Mouse (Mus musculus) G1E (cell line): Measurements from ENCODE around the gene Trim62. TPM values are rescaled to one million over a fixed set of nuclear protein-coding genes. Genes with fewer than 3 reads are reported as not detected.

Source experiments
- ATAC-seq: 2 replicates; pipeline ENCODE4 v1.8.0; 2016; ENCODE audit warnings: mild to moderate bottlenecking; ENCODE audit not compliant: insufficient number of reproducible peaks, poor library complexity, low FRiP score, severe bottlenecking; ENCODE audit errors: extremely low read depth
- DNase-seq: peaks from one replicate; pipeline ENCODE4 v3.0.0; 2012; ENCODE audit warnings: low spot score
- H3K27me3 ChIP-seq: 2 replicates; pipeline ENCODE4 v1.6.1; 2012; ENCODE audit warnings: mild to moderate bottlenecking, low read length, inconsistent platforms; ENCODE audit not compliant: insufficient read depth
- H3K36me3 ChIP-seq: replicated peaks from 2 replicates; pipeline ENCODE3; 2012; ENCODE audit warnings: mild to moderate bottlenecking, inconsistent platforms
- H3K4me1 ChIP-seq: 2 replicates; pipeline ENCODE4 v1.6.1; 2012; ENCODE audit warnings: low read depth, low read length, inconsistent platforms, mixed read lengths; ENCODE audit not compliant: insufficient read depth
- H3K4me3 ChIP-seq: 2 replicates; pipeline ENCODE4 v1.5.1; 2012; ENCODE audit warnings: low read depth, mild to moderate bottlenecking, inconsistent platforms, low read length, moderate library complexity, mixed read lengths
- H3K9me3 ChIP-seq: replicated peaks from 2 replicates; pipeline ENCODE4 v1.6.1; 2012; ENCODE audit warnings: inconsistent platforms
- CTCF ChIP-seq: IDR thresholded peaks from 2 replicates; pipeline ENCODE4 v1.5.1; 2012; ENCODE audit warnings: low read depth, low read length, inconsistent platforms, mixed read lengths
- GATA1 ChIP-seq: IDR thresholded peaks from 2 replicates; pipeline ENCODE4 v1.6.1; 2012; ENCODE audit warnings: borderline replicate concordance, low read length, inconsistent platforms, mixed read lengths
- GATA2 ChIP-seq: IDR thresholded peaks from 2 replicates; pipeline ENCODE4 v1.6.1; 2012; ENCODE audit warnings: low read depth, low read length, inconsistent platforms, borderline replicate concordance
- POLR2AphosphoS5 ChIP-seq: IDR thresholded peaks from 2 replicates; pipeline ENCODE4 v1.6.1; 2012; ENCODE audit warnings: low read depth, low read length, inconsistent platforms; ENCODE audit not compliant: insufficient replicate concordance
- TAL1 ChIP-seq: conservative IDR thresholded peaks from 2 replicates; pipeline ENCODE4 v1.6.1; 2012; ENCODE audit warnings: low read depth, low read length, inconsistent platforms, mixed read lengths
- polyA plus RNA-seq: library from polyadenylated mRNA; stranded (reverse); fragments of >175 nt; gene quantifications from 2 replicates; pipeline ENCODE4 v1.2.3, GENCODE M21; 2012
- total RNA-seq, 2 experiments: library from RNA; stranded (forward) in 1 of 2; stranded (reverse) in 1 of 2; fragments of 200-1000 nt in 1 of 2; fragments of >200 nt in 1 of 2; fragmentation: Nextera tagmentation in 1 of 2; gene quantifications; 2 replicates each; pipeline ENCODE4 v1.2.3; 2014 to 2017

Trim62 gene
- not detected in 2 replicates for total RNA-seq (2014; fragmentation: Nextera tagmentation)
- 0.12 and 0.16 TPM in 2 replicates for total RNA-seq (2017)
- polyA plus RNA-seq = not detected in 2 replicates

- no peak for DNase-seq
- Histone ChIP-seq H3K36me3 (no peaks in the 10 kb centered on the region), H3K4me3 (peak within 1 kb of the TSS; percentile 4; the same call in 1 of the 2 replicates), H3K9me3 (peaks cover 11% of the 10 kb centered on the region), H3K27me3 (peaks cover 5% of the 10 kb centered on the region; the same call in 1 of the 2 replicates), H3K4me1 (no peaks in the 10 kb centered on the region)
- TF ChIP-seq GATA1 (no peak), GATA2 (no peak), CTCF (no peak), TAL1 (no peak), POLR2AphosphoS5 (no peak)
- no peak for ATAC-seq
Measured at GRCm38 (mm10) chr4:128883379-128883781, at the start of gene Trim62. Trim62 (plus strand) TSS chr4:128883580.

DNA sequence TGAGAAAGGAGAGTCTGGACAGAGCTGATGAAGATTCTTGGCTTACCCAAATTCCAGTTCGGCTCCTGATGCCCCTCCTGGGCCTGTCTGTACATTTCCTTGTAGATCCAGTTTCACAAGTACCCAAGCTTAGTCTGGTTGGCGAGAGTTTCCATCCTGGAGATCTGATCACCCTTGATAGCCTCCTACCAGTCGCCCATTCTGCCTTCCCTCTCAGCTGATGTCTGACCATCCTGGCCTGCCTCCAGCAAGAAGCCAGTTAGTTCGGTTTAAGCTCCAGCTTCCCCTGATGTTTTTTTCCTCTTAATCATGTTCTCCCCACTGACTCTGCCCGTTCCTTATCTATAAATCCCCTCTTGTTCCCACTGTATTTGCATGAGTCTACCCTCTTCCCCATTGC is 45.2 kb upstream of the Trim62 start:
- no peak for TF ChIP-seq GATA2
- no peak for TF ChIP-seq POLR2AphosphoS5
- TF ChIP-seq TAL1 = no peak
- no peak for TF ChIP-seq GATA1
- TF ChIP-seq CTCF = no peak
- no peaks in the 10 kb centered on the region for H3K36me3 ChIP-seq
- H3K4me3 ChIP-seq = no peak overlapping the region
- no peak for ATAC-seq
- peaks cover 18% of the 10 kb centered on the region for H3K27me3 ChIP-seq
- H3K9me3 ChIP-seq = no peaks in the 10 kb centered on the region
- DNase-seq = no peak
- no peaks in the 10 kb centered on the region for H3K4me1 ChIP-seq

DNA sequence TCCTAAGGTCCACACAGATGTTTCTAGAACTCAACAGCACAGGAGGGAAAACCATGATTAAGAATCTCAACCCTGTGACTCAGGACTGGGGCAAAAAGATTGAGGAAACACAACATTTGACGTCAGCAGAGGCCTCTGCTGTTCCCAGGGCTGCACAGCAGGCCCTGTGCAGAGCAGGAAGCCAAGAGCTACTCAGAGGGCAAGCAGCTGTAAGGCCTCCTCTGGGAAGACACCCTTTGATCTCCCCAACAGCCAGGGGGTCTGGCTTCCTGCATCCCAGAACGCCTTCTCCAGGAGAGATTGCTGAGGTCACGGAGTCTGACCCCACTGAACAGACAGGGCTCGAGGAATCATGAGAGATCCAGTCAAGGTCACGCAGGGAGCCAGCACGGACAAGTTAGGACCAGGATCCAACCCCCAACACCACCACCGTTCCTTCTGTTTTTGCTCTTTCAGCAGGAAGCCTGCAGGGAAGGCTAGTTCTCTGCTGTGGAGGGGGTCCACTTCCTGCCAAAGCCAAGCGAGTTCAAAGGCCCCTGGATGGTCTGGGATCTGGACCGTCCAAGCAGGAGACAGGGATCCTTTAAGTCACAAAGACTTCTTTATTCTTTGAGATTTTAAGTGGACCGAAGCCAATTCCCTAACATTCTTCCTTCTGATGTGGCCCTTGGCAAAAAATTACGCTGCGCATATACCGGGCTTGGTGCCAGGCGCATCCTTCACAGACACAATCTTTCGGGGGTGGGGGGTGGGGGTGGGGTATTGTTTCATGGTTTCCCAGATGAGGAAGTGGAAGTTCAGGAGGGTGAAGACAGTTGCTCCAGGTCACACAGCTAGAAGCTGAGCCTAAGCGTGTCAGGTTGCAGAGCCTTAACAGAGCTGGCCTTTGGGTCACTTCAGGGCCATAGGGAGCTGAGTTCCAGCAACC is 43.3 kb upstream of the Trim62 start:
- DNase-seq (no peak), ATAC-seq (no peak)
- Histone ChIP-seq H3K9me3 (no peaks in the 10 kb centered on the region), H3K4me1 (no peaks in the 10 kb centered on the region), H3K27me3 (peaks cover 13% of the 10 kb centered on the region), H3K4me3 (no peak overlapping the region), H3K36me3 (no peaks in the 10 kb centered on the region)
- TF ChIP-seq GATA2 = no peak
- no peak for TF ChIP-seq GATA1
- no peak for TF ChIP-seq CTCF
- no peak for TF ChIP-seq TAL1
- no peak for TF ChIP-seq POLR2AphosphoS5

GRCm38 (mm10) chr4:128841259-128841658 is 42.1 kb upstream of the Trim62 start:
- Histone ChIP-seq H3K4me3 (no peak overlapping the region), H3K36me3 (no peaks in the 10 kb centered on the region), H3K4me1 (no peaks in the 10 kb centered on the region), H3K27me3 (peaks cover 13% of the 10 kb centered on the region), H3K9me3 (no peaks in the 10 kb centered on the region)
- TF ChIP-seq GATA2 = no peak
- TF ChIP-seq POLR2AphosphoS5 = no peak
- TF ChIP-seq CTCF = no peak
- TF ChIP-seq TAL1 = no peak
- no peak for TF ChIP-seq GATA1
- ATAC-seq = no peak
- DNase-seq = no peak

- H3K27me3 ChIP-seq = peaks cover 19% of the 10 kb centered on the region
- DNase-seq (no peak), ATAC-seq (no peak)
- H3K36me3 ChIP-seq = no peaks in the 10 kb centered on the region
- no peaks in the 10 kb centered on the region for H3K9me3 ChIP-seq
- H3K4me3 ChIP-seq = no peak overlapping the region
- no peak for TF ChIP-seq GATA2
- TF ChIP-seq TAL1 = no peak
- TF ChIP-seq CTCF = no peak
- TF ChIP-seq GATA1 = no peak
- H3K4me1 ChIP-seq = no peaks in the 10 kb centered on the region
Measured at GRCm38 (mm10) chr4:128844566-128844965, 38.8 kb upstream of the Trim62 start.

GRCm38 (mm10) chr4:128845367-128845973 is 37.9 kb upstream of the Trim62 start:
- Histone ChIP-seq H3K27me3 (peaks cover 19% of the 10 kb centered on the region), H3K4me3 (no peak overlapping the region), H3K4me1 (no peaks in the 10 kb centered on the region), H3K36me3 (no peaks in the 10 kb centered on the region), H3K9me3 (no peaks in the 10 kb centered on the region)
- no peak for TF ChIP-seq GATA1
- TF ChIP-seq GATA2 = no peak
- TF ChIP-seq CTCF = no peak
- TF ChIP-seq TAL1 = no peak
- TF ChIP-seq POLR2AphosphoS5 = no peak
- no peak for DNase-seq
- ATAC-seq = no peak
